Mouse (Mus musculus) G1E (cell line): ENCODE data around the gene Ipcef1. TPM values are rescaled to one million over a fixed set of nuclear protein-coding genes. Genes with fewer than 3 reads are reported as not detected.

ENCODE experiments used
- ATAC-seq: 2 replicates; pipeline ENCODE4 v1.8.0; 2016; ENCODE audit warnings: mild to moderate bottlenecking; ENCODE audit not compliant: insufficient number of reproducible peaks, poor library complexity, low FRiP score, severe bottlenecking; ENCODE audit errors: extremely low read depth
- DNase-seq: peaks from one replicate; pipeline ENCODE4 v3.0.0; 2012; ENCODE audit warnings: low spot score
- H3K27me3 ChIP-seq: 2 replicates; pipeline ENCODE4 v1.6.1; 2012; ENCODE audit warnings: mild to moderate bottlenecking, low read length, inconsistent platforms; ENCODE audit not compliant: insufficient read depth
- H3K36me3 ChIP-seq: replicated peaks from 2 replicates; pipeline ENCODE3; 2012; ENCODE audit warnings: mild to moderate bottlenecking, inconsistent platforms
- H3K4me1 ChIP-seq: 2 replicates; pipeline ENCODE4 v1.6.1; 2012; ENCODE audit warnings: low read depth, low read length, inconsistent platforms, mixed read lengths; ENCODE audit not compliant: insufficient read depth
- H3K4me3 ChIP-seq: 2 replicates; pipeline ENCODE4 v1.5.1; 2012; ENCODE audit warnings: low read depth, mild to moderate bottlenecking, inconsistent platforms, low read length, moderate library complexity, mixed read lengths
- H3K9me3 ChIP-seq: replicated peaks from 2 replicates; pipeline ENCODE4 v1.6.1; 2012; ENCODE audit warnings: inconsistent platforms
- CTCF ChIP-seq: IDR thresholded peaks from 2 replicates; pipeline ENCODE4 v1.5.1; 2012; ENCODE audit warnings: low read depth, low read length, inconsistent platforms, mixed read lengths
- GATA1 ChIP-seq: IDR thresholded peaks from 2 replicates; pipeline ENCODE4 v1.6.1; 2012; ENCODE audit warnings: borderline replicate concordance, low read length, inconsistent platforms, mixed read lengths
- GATA2 ChIP-seq: IDR thresholded peaks from 2 replicates; pipeline ENCODE4 v1.6.1; 2012; ENCODE audit warnings: low read depth, low read length, inconsistent platforms, borderline replicate concordance
- POLR2AphosphoS5 ChIP-seq: IDR thresholded peaks from 2 replicates; pipeline ENCODE4 v1.6.1; 2012; ENCODE audit warnings: low read depth, low read length, inconsistent platforms; ENCODE audit not compliant: insufficient replicate concordance
- TAL1 ChIP-seq: conservative IDR thresholded peaks from 2 replicates; pipeline ENCODE4 v1.6.1; 2012; ENCODE audit warnings: low read depth, low read length, inconsistent platforms, mixed read lengths
- polyA plus RNA-seq: library from polyadenylated mRNA; stranded (reverse); fragments of >175 nt; gene quantifications from 2 replicates; pipeline ENCODE4 v1.2.3, GENCODE M21; 2012
- total RNA-seq, 2 experiments: library from RNA; stranded (forward) in 1 of 2; stranded (reverse) in 1 of 2; fragments of 200-1000 nt in 1 of 2; fragments of >200 nt in 1 of 2; fragmentation: Nextera tagmentation in 1 of 2; gene quantifications; 2 replicates each; pipeline ENCODE4 v1.2.3; 2014 to 2017

The Ipcef1 gene
- total and polyA plus RNA-seq, 3 experiments, result 0.11 TPM; not detected in 2

DNA sequence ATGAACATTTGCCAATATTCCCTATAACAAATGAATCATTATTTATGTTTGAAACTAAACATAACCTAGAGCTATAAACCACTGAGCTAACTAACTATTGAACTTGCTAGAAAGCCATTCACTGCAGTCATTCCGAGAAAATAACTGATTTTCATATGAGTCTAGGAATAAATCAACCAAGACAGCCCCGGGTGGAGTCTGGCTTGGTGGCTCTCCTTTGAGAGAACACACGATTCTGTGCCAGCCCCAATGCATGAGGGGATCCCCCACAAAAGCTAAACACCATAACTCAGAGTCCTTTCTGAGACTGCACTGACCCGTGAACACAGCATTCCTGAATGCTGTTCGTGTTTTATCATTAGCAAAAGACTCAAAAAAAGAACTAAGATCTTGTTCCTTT is 8.0 kb upstream of the Ipcef1 start:
- Histone ChIP-seq H3K27me3 (no peaks in the 10 kb centered on the region), H3K4me3 (no peak overlapping the region), H3K4me1 (no peaks in the 10 kb centered on the region), H3K9me3 (no peaks in the 10 kb centered on the region), H3K36me3 (no peaks in the 10 kb centered on the region)
- TF ChIP-seq GATA1 (no peak), CTCF (no peak), GATA2 (no peak)
- DNase-seq, result no peak
- no peak for ATAC-seq

DNA sequence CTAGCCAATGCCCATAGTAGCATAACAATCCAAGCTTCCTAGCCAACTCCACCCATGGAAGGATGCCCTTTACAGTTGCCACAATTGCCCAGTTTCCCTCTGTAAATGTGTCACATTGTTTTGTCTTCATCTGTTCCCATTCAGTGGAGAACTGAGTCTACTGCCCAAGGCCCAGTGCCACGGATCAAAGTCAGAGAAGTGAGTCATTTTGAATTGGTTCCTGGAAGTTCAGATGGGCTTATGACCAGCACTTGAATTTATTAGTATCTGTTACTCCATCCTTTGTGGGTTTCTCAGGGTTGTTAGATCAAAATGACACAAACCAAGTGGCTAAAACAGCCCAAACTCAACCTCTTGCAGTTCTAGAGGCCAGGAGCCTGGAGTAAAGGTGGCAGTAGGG is 5.3 kb upstream of the Ipcef1 start:
- DNase-seq (no peak), ATAC-seq (no peak)
- no peaks in the 10 kb centered on the region for H3K9me3 ChIP-seq
- H3K4me1 ChIP-seq, result no peaks in the 10 kb centered on the region
- no peak overlapping the region for H3K4me3 ChIP-seq
- no peaks in the 10 kb centered on the region for H3K36me3 ChIP-seq
- no peaks in the 10 kb centered on the region for H3K27me3 ChIP-seq
- no peak for TF ChIP-seq POLR2AphosphoS5
- TF ChIP-seq GATA1, result no peak
- TF ChIP-seq CTCF, result no peak
- TF ChIP-seq GATA2, result no peak
- TF ChIP-seq TAL1, result no peak

DNA sequence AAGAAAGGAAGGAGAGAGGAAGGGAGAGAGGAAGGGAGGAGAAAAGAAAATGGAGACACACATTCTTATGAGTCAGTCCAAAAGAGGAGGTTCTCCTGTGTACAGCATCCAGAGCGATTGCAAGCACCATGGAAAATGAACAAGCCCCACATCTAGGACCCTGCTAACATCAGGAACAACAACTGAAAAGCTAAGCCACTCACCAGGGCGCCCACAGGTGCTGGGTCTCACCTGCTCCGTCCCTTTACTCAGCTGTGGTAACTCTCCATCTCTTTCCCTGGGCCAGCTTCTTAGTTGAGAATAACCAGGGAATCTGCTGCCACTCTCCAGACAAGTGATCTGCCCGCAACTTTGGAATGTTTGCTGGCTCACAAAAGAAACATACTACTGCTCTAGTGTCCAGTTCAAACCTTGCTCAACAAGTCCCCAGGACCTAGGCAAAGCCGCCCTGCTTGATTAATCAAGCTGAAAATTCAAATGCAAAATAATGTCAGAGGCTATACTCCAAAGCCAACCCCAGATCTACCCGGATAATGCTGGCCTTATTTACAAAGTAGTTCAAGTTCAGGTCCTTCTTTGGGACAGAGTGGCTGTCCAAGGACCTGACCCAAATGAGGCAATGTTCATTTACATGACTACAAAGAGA is 2.4 kb upstream of the Ipcef1 start:
- no peaks in the 10 kb centered on the region for H3K36me3 ChIP-seq
- DNase-seq (no peak), ATAC-seq (no peak)
- H3K4me3 ChIP-seq, result no peak overlapping the region
- no peaks in the 10 kb centered on the region for H3K4me1 ChIP-seq
- no peaks in the 10 kb centered on the region for H3K9me3 ChIP-seq
- no peak for TF ChIP-seq POLR2AphosphoS5
- TF ChIP-seq TAL1, result no peak
- TF ChIP-seq CTCF, result no peak
- TF ChIP-seq GATA2, result no peak
- no peak for TF ChIP-seq GATA1
- no peaks in the 10 kb centered on the region for H3K27me3 ChIP-seq

DNA sequence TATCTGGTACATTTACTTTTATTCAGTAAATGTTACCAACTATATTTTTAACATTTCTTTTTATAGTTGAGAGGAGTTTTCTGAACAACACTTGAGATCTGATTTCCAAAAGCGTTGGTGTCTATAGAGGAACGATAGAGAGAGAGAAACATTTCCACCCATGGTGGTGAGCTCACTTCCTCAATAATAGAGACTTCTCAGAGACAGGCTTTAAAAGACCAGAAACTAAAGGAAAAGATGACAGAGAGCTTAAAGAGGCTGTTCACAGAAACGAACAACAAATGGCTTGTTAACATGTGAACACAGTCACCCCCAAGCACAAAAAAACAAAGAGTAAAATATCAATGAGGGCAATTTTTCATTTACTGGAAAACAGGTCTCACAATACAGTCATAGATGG is 2.4 kb downstream of the Ipcef1 start:
- Histone ChIP-seq H3K4me3 (no peak overlapping the region), H3K4me1 (no peaks in the 10 kb centered on the region), H3K36me3 (no peaks in the 10 kb centered on the region), H3K9me3 (no peaks in the 10 kb centered on the region), H3K27me3 (no peaks in the 10 kb centered on the region)
- ATAC-seq (no peak), DNase-seq (no peak)
- no peak for TF ChIP-seq CTCF
- TF ChIP-seq TAL1, result no peak
- TF ChIP-seq GATA2, result no peak

DNA sequence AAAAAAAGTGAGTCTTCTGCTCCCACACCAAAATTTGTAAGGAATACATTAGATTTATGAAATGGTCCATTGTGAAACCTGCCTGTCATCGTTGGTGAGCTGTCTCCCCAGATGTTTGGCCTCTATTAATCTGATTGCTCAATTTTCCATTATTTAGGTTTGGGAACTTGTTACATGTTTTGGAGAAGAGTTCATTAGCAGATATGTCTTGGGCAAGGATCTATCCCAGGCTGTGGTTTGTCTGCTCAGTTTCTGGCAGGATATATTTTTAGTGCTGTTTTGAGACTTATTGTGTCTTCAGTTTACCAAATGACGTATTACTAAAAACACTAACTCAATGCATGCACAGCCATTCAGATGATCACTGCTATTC is 4.4 kb downstream of the Ipcef1 start:
- DNase-seq (no peak), ATAC-seq (no peak)
- TF ChIP-seq GATA1, result no peak
- no peak for TF ChIP-seq CTCF
- no peak for TF ChIP-seq POLR2AphosphoS5
- TF ChIP-seq TAL1, result no peak
- no peak for TF ChIP-seq GATA2
- no peaks in the 10 kb centered on the region for H3K9me3 ChIP-seq
- no peaks in the 10 kb centered on the region for H3K27me3 ChIP-seq
- H3K4me1 ChIP-seq, result no peaks in the 10 kb centered on the region
- no peak overlapping the region for H3K4me3 ChIP-seq
- H3K36me3 ChIP-seq, result no peaks in the 10 kb centered on the region

DNA sequence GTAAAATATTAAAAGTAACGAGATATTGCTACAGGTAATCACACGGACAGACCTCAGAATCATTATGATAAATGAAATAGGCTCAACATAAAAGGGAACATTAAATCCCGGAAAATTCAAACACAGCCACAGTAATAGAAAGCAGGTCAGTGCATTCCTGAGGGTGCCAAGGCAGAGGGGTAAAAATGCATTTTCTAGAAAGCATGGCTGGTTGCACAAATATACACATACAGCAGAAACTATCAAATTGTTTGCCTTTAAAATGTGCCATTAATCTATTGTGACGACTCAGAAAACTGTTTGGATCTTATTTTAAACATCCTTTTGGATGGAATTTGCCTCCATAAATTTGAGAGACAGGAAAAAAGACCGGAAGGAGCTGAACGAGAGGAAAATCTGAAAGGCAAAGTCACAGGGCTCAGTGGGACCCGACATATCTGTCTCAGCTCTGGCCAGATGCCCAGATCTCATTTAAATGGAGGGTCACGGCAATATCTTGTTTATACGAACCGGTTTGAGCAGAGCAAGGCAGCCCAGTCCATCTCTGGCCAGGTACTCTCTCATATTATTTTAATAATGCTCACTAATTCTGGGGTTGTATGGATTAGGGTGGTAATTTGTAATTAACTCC is 4.9 kb downstream of the Ipcef1 start:
- H3K36me3 ChIP-seq, result no peaks in the 10 kb centered on the region
- H3K4me1 ChIP-seq, result no peaks in the 10 kb centered on the region
- no peaks in the 10 kb centered on the region for H3K27me3 ChIP-seq
- no peak overlapping the region for H3K4me3 ChIP-seq
- H3K9me3 ChIP-seq, result no peaks in the 10 kb centered on the region
- no peak for DNase-seq
- TF ChIP-seq TAL1 (no peak), GATA1 (no peak), POLR2AphosphoS5 (no peak), CTCF (no peak), GATA2 (no peak)
- no peak for ATAC-seq

DNA sequence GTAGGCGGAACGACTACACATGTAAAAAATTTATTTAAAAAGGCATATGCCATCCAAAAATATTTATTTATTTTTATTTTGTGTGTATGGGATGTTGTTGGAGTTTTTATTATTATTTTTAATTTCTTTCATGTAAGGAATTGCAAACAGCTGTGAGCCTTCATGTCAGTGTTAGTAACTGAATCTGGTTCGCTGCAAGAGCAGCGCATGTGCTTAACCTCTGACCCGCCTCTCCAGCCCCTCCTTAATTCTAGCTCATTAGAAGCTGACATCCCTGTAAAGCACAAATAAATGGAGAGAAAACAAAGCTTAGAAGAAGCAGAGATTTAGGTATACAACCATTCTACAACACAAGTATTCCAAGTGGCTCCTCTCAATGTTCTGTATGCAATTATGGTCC is 8.4 kb downstream of the Ipcef1 start:
- no peaks in the 10 kb centered on the region for H3K36me3 ChIP-seq
- no peaks in the 10 kb centered on the region for H3K27me3 ChIP-seq
- DNase-seq (no peak), ATAC-seq (no peak)
- no peaks in the 10 kb centered on the region for H3K9me3 ChIP-seq
- TF ChIP-seq CTCF (no peak), POLR2AphosphoS5 (no peak), GATA1 (no peak), GATA2 (no peak), TAL1 (no peak)
- H3K4me1 ChIP-seq, result no peaks in the 10 kb centered on the region
- no peak overlapping the region for H3K4me3 ChIP-seq
